Mouse (Mus musculus) neutrophil, adult 65 days (primary cell): ENCODE measurements around the gene Sfrp5. TPM values are rescaled to one million over a fixed set of nuclear protein-coding genes. Genes with fewer than 3 reads are reported as not detected.

Experiments
- total RNA-seq: library from RNA; stranded (reverse); gene quantifications from 2 replicates; pipeline ENCODE4 v1.2.4, GENCODE M21; 2023

Gene Sfrp5
- total RNA-seq, result not detected in 2 replicates

GRCm38 (mm10) chr19:42201696-42202381, at the start of gene Sfrp5:
Gene Sfrp5 (minus strand): TSS chr19:42202252.

GRCm38 (mm10) chr19:42247519-42247918, 45.5 kb upstream of the Sfrp5 start, which contains the start of gene Golga7b:
Gene Golga7b (plus strand): TSS chr19:42247574.

GRCm38 (mm10) chr19:42163764-42164163, 38.3 kb downstream of the Sfrp5 start, which contains the start of gene Zfyve27:
Gene Zfyve27 (plus strand): TSS chr19:42163951.

Other genes starting within 250 kb of the Sfrp5 start
- 28.7 and 54.6 TPM in 2 replicates for gene Mms19, start 221.1 kb downstream of the Sfrp5 start, total RNA-seq
- 34.6 and 35.8 TPM in 2 replicates for gene Ubtd1, start 220.5 kb downstream of the Sfrp5 start, total RNA-seq
- not detected in 2 replicates for gene Ankrd2, start 166.3 kb downstream of the Sfrp5 start, total RNA-seq
- gene Hoga1, start 156.6 kb downstream of the Sfrp5 start, total RNA-seq, result not detected in 2 replicates
- not detected in 2 replicates for gene 4933411K16Rik, start 150.0 kb downstream of the Sfrp5 start, total RNA-seq
- not detected in 2 replicates for gene Morn4, start 115.9 kb downstream of the Sfrp5 start, total RNA-seq
- gene Pi4k2a, start 111.8 kb downstream of the Sfrp5 start, total RNA-seq, result 46.1 and 62.7 TPM in 2 replicates
- gene Avpi1, start 73.2 kb downstream of the Sfrp5 start, total RNA-seq, result 0.47 and 2.0 TPM in 2 replicates
- 13.1 and 14.7 TPM in 2 replicates for gene Marveld1, start 54.9 kb downstream of the Sfrp5 start, total RNA-seq
- 83.0 and 144 TPM in 2 replicates for gene Zfyve27, start 38.3 kb downstream of the Sfrp5 start, total RNA-seq
- not detected in 2 replicates for gene Golga7b, start 45.3 kb upstream of the Sfrp5 start, total RNA-seq
- gene Crtac1, start 229.5 kb upstream of the Sfrp5 start, total RNA-seq, result 4.9 and 8.3 TPM in 2 replicates